Mouse (Mus musculus): ENCODE data around the gene Adprh.
"Not testable (repeated sequence)": the region's sequence is repeated elsewhere in the genome, so short reads cannot be mapped to it uniquely, and the experiment has no call there.

The Adprh gene

DNA sequence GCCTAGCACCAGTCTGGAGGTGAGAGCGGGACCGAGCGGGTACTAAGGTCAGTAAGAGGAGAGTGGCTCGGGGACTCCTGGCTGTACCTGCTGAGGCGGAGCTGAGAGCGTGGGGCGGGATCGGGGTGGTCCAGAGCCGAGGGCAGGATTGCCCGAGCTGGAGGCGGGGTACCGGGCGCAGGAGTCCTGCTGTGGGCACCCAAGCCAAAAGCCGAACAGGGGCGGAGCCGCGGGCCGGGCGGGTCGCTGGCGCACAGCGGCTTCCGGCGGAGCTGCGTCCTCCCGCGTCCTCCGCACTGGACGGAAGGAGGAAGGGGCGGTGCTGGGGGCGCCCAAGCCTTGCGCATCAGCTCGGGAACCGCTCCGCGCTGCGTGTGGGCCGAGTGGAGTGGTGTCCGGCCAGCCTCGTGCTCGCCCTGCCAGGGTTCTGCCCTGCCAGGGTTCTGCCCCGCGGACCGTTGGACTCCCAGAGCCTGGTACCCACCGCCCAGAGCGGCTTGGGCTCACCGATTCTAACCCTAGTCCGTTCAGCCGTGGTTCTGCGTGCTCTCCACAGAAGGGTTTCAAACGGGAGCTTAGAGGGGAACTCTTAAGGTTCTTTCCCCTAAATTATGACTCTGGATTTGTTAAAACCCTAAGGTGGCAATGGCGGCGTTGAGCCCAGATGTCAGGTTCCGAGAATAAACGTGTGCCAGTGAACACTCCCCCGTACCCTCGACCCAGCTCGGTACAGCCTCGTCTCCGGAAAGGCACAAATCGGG, at the start of gene Adprh:
Adprh (minus strand) TSS at position 262 of the 761 bp plus-strand sequence.
- DNase-seq (ENCODE audit: low spot score in 2 of 2): peak; percentile 89 to 95

DNA sequence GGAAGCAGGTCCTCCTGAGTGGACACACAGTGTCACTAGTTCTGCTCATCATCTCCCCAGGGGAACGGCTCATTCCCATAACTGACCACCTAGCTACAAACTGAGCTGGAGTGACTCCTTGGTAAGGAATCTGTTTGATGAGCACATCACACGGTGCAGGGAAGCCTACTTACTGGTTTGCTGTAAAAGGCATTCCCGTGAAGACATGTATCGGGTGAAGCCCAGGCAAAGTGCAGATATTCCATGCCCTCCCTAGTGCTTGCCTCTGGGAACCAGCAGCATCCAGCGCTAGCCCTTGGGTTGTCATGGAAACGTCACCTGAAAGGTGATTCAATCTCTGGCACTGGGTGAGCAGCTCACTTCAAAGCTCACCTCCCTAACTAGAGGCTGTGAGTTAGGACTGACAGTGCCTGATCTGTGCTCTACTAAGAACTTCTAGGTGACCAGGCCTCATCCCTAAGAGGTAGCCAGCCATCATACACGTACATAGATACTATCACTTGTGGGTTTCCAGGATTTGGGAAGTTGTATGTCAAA, 44.2 kb upstream of the Adprh start:
- DNase-seq (ENCODE audit: low spot score in 2 of 2): no peak

DNA sequence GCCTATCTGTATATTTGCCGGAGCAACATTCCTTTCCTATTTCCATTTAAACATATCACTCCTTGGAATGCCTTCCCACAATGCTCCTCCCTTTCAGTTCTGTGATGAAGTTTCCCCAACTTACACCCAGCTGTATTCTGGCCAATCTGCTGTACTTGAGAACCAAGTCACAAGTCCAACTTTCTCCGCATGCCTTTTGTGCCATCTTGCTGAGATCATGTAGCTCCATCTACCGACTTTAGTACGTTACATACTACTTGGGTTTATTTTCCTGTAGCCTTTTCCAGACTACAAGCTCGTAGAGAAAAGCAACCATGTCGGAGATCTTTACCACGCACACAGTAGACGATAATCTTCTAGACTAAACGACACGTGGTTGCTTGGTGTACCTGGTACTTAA, 41.4 kb upstream of the Adprh start:
- DNase-seq (ENCODE audit: low spot score in 2 of 2): no peak

DNA sequence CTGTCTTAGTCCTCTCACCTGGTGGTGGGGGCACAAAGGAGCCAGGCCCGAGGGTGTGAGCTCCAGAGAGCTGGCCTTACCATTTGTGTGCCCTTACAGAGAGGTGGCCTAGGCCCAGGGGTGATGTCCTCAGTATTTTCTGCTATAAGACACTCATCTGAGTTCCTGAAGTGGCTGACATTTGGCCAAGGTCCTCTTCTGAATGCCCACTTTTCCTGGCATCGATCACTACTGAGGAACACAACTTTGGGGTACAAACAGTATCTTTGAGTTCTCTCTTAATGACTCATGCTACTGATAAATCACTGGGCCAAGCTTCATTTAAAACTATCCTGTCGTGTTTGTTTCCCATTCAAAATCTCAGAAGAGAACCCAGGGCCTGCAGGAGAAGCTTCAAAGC, 40.0 kb upstream of the Adprh start:
- no peak for DNase-seq (ENCODE audit: low spot score in 2 of 2)

DNA sequence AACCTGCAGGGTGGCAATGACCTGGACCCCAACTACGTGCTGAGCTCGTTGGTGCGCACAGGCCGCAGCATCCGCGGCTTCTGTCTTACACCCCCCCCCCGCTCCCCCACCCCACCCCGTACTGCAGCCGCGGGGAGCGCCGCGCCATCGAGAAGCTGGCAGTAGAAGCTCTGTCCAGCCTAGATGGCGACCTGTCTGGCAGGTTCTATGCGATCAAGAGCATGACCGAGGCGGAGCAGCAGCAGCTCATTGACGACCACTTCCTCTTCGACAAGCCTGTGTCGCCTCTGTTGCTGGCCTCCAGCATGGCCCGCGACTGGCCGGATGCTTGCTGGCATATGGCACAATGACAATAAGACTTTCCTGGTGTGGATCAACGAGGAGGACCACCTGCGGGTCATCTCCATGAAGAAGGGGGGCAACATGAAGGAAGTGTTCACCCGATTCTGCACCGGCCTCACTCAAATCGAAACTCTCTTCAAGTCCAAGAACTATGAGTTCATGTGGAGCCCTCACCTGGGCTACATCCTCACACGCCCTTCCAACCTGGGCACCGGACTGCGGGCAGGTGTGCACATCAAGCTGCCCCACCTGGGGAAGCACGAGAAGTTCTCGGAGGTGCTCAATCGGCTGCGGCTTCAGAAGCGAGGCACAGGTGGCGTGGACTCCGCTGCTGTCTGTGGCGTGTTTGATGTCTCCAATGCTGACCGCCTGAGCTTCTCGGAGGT, 31.2 kb upstream of the Adprh start:
- peak in 1 of 2 experiments; percentile 30 for DNase-seq (ENCODE audit: low spot score in 2 of 2)

DNA sequence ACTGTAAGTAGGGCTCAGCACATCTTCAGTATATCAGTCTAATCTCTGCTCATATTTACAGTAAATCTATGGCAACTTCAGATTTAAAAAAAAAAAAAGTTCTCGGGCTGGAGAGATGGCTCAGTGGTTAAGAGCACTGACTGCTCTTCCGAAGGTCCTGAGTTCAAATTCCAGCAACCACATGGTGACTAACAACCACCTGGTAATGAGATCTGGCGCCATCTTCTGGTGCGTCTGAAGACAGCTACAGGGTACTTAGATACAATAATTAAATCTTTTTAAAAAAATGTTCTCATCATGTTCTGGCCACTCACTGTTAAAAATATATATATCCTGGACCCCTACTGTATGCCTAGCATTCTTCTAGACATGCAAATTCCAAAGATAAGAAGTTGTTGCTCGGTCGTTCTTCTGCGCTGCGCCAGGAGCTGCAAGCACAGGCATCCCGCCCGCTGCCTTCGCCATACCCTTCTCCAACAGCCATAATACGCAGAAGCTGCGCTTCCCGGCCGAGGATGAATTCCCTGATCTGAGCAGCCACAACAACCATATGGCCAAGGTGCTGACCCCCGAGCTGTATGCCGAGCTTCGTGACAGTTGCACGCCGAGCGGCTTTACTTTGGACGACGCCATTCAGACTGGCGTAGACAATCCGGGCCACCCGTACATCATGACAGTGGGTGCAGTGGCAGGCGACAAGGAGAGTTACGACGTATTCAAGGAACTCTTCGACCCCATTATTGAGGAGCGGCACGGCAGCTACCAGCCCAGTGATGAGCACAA, 30.5 kb upstream of the Adprh start:
- peak in 1 of 2 experiments; percentile 42 for DNase-seq (ENCODE audit: low spot score in 2 of 2)

DNA sequence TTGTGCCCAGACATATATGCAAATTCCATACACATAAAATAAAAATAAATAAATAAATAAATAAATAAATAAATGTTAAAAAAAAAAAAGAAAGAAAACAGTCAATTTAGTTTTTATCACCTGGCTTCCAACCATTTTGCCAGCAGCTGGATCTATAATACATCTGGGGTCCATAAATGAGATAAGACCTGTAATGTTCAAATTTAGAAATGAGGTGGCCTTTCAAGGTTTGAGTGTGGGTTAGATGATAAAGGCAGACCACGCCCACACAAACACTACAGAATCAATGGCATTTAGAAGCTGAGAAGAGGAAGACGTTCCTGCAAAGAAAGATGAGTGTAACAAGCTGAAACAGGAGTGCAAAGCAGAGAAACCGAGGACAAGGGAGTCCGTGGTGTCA, 28.8 kb upstream of the Adprh start:
- DNase-seq (ENCODE audit: low spot score in 2 of 2): no peak

DNA sequence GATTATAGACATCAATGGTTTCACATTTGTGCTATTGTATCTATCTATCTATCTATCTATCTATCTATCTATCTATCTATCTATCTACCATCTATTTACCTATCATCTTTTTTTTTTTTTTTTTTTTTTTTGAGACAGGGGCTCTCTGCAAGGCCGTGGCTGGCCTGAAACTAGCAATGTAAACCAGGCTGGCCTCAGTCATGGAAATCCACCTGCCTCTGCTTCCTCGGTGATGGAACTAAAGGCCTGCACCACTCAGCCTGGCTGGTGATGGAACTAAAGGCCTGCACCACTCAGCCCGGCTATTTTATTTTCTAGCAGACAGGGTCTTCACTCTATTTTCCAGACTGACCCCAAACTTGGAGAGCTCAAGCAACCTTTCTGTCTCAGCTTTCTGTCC, 25.8 kb upstream of the Adprh start:
- DNase-seq (ENCODE audit: low spot score in 2 of 2): no peak

DNA sequence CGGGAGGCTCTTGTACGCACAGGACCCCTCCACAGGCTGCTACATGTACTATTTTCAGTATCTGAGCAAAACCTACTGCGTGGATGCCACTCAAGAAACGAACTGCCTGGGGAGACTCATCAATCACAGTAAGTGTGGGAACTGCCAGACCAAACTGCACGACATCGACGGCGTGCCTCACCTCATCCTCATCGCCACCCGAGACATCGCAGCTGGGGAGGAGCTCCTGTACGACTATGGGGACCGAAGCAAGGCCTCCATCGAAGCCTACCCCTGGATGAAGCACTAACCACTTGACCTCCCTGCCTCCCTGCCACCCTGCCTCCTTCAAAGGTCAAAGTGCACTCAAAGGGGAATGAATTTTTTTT, 24.7 kb upstream of the Adprh start:
- not testable (repeated sequence) for DNase-seq (ENCODE audit: low spot score in 2 of 2)

DNA sequence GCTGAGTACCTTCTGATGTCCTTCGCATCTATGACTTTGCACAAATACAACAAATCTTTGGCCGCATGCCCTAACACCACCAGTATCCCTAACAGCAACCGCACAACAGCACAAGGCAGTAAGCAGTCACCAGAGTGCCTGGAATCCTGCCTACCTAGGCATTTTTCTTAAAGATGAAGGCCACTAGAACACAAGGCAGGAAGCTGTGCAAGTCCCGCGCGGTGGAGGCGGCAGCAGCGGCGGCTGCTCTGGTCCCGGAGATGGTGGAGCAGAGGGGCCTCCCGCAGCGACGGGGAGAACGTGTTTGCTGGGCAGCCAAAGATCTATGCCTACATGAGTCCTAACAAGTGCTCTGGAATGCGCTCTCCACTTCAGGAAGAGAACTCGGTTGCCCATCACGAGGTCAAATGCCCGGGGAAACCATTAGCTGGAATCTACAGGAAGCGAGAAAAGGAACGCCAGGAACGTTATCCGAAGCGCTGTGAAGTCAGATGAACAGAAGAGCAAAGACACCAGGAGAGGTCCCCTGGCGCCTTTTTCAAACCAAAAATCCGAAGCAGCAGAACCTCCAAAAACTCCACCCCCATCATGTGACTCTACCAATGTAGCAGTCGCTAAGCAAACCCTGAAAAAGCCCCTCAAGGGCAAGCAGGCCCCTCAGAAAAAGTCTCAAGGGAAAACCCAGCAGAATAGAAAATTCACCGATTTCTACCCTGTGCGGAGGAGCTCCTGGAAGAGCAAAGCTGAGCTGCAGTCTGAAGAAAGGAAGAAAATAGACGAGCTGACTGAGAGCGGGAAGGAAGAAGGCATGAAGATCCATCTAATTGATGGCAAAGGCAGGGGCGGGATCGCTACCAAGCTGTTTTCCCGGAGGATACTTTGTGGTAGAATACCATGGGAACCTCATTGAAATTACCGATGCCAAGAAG, 24.1 kb upstream of the Adprh start:
- DNase-seq (ENCODE audit: low spot score in 2 of 2): peak in 1 of 2 experiments; percentile 53

DNA sequence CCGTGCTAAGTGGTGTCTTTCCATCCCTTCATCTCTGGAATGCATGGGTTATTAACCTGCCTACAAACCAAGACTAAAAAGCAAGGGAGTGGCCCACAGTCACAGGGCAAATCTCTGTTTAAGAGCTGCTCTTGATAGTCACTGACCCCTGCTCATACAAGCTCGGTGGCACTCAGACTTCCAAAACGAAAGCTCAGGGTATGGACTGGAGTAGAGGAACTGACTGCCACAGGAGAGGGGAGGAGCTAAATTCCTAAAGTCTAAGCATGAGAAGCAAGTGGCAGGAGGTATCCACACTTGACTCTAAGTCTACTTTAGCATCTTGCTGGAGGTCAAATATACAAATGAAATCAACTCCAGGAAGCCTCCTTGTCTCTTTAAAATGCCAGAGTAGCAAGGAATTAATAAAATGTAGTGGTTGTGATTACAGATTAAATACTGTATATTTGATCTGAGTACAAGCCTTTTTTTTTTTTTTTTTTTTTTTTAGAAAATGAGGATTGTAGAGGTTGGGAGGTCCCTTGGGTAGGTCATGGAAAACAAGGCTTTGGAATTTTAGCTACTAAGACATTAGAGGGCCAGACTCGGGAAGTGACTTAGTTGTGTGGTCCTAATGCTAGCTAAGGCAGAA, 23.3 kb upstream of the Adprh start:
- no peak for DNase-seq (ENCODE audit: low spot score in 2 of 2)

DNA sequence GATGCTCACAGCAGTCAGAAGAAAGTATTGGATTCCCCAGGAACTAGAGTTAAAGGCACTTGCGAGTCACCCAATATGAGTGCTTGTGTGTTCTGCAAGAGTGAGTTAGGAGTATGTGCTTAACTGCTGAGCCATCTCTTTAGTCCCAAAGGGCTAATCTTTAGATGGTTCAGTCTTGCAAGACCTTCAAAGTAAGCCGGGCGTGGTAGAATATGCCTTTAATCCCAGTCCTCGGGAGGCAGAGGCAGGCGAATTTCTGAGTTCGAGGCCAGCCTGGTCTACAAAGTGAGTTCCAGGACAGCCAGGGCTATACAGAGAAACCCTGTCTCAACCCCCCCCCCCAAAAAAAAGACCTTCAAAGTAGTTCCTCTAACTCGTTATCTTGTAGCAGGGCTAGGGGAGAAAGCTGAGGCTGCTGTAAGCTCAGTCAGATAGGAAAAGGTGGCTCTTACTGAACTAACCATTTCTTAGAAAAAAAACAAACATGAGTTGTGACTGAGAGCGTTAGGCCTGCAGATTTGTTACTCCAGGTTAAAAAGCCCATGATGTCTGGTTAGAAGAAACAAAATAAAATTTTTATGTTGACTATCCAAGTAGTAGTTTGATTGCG, 22.3 kb upstream of the Adprh start:
- DNase-seq (ENCODE audit: low spot score in 2 of 2): no peak

DNA sequence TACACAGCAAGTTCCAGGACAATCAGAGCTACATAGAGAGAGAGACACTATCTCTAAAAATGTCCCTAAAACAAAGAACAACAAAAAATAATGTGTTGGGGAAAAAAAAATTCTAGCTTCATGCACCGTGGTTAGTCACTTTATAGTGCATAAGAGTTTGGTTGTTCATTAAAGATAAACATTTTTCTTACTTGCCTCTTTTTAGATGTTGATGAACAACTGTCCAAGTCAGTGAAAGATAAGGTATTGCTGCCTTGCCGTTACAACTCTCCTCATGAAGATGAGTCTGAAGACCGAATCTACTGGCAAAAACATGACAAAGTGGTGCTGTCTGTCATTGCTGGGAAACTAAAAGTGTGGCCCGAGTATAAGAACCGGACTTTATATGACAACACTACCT, 21.2 kb upstream of the Adprh start:
- no peak for DNase-seq (ENCODE audit: low spot score in 2 of 2)

DNA sequence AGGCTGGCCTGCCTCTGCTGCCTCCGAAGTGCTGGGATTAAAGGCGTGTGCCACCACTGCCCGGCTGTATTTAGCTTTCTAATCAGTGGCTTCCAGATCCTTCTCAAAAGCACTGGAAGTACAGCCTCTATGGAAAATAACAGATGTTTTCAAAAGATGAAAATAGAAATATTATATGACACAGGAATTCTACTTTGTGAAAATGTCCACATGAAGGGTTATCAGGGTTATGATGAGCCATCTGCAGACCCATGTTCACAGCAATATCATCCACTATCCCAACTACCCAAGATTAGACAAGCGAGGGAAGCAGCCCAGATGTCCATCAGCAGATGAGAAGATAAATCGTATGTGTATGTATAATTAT, 20.0 kb upstream of the Adprh start:
- DNase-seq (ENCODE audit: low spot score in 2 of 2): no peak

DNA sequence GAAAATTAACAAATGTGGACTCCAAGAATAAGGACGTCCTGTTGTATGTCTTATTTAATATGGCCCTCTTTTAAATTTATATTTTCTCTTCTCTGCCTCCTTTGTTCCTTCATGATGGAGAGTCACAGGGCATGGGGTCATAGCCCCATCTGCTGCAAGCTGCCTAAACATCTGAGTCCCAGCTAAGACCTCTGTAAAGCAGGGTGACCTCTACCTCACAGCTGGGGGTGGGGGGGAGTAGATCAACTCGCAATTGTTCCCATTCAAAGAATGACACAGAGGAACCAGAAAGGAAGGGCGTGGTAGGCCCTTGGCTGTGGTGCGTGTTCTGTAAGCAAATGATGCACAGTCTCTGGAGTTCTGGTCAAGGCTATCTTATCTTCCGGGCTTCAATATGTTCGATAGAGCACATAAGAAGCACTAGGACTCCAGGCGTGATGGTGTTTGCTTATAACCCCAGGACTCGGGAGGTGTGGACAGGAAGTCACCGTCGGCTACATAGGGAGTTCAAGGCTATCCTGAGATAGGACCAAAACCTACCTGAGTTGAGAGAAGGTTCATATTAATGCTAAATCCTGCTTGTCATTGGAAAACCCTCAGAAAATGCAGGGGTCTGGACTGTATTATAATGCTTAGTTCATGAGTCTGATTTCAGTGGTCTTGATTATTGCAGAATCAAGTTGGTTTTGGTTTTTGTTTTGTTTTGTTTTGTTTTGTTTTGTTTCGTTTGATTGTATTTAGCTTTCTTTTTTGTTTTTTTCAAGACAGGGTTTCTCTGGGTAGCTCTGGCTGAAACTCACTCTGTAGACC, 19.4 kb upstream of the Adprh start:
- no peak for DNase-seq (ENCODE audit: low spot score in 2 of 2)

DNA sequence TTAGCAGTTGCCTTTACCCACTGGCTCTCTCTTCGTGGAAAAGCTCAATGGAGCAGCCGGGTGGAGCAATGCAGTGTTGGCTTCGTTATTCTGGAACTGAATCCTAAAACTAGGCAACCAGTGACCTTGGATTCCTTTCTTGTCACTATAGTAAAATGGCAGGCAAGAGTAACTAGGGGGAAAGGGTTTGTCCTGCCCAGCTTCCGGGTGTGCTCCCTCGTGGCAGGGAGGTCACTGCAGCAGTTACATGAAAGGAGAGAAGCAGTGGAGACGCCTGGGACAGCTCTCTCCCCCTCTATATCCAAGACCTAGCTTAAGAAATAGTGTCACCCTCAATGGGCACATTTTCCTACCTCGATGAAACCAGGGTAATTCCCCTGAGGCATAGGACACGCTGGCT, 16.9 kb upstream of the Adprh start:
- DNase-seq (ENCODE audit: low spot score in 2 of 2): no peak

DNA sequence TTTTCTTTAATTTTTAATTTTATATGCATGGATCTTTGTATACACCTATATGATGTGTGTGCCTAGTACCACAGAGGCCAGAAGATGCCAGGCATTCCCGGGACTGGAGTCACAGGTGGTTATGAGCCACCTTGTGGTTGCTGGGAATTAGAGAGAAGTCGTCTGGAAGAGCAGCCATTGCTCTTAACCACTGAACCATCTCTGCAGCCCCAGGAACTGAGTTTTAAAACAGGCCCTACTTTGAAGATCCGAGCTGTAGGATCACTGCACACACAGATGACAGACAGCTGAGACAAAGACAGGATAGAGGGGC, 16.2 kb upstream of the Adprh start:
- no peak for DNase-seq (ENCODE audit: low spot score in 2 of 2)

DNA sequence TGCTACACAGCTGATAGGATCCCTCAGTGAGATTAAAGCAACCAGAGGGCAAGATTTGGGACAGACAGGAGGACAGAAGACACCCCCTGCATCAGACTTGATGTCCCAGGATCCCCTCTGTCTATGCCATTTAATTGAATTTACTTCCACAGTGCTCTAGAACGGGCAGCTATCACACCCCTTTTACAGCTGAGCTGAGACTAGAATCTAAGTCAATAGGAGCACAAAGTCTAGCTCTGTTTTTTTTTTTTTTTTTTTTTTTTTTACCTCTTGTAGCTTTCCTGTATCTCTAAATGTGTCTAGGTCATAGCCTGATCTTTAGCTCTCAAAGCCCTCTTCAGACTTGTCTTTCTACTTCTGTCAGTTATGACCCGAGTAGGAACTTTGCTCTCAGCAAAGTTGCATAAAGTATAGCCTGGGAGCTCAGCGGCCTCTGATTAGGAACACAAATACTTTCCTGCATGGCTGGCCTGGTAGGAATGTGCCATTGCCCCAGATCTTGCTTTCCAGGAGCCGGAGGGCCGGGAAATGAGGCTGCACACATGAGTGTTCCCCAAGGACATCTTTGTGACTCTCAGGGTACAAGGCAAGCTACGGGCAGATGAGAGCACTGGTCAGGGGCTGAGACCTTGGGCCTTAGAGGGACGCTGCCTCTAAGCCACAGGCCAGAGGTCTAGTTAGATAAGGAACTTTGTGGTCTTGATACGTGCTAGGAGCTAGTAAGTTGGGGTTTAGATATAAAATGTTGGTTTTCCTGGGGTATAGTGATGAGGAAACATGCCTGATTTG, 15.6 kb upstream of the Adprh start:
- DNase-seq (ENCODE audit: low spot score in 2 of 2): no peak

Data from urinary bladder, adult 18-20 months (tissue).